Mouse (Mus musculus): ENCODE measurements around the gene Lsm8. TPM values are rescaled to one million over a fixed set of nuclear protein-coding genes. Genes with fewer than 3 reads are reported as not detected.

Lsm8 gene
- polyA plus RNA-seq (2012; rRNA removed; ENCODE audit: low replicate concordance), result 13.5 and 24.0 TPM in 2 replicates

GRCm38 (mm10) chr6:18848051-18848701 is at the start of gene Lsm8:
Lsm8 (plus strand) TSS chr6:18848579.

GRCm38 (mm10) chr6:18866018-18866417 is 17.6 kb downstream of the Lsm8 start, which contains the start of gene Ankrd7:
Ankrd7 (plus strand) TSS chr6:18866318.

Other genes with a start within 250 kb of the Lsm8 start
- not detected in 2 replicates for gene Ankrd7, start 17.7 kb downstream of the Lsm8 start, polyA plus RNA-seq (2012; rRNA removed; ENCODE audit: low replicate concordance)

All from subcutaneous adipose tissue, adult 2 months (tissue).